Mouse (Mus musculus): ENCODE measurements around the gene Hist1h4f.

- TF ChIP-seq GATA2 (IDR thresholded peaks at IDR 0.05; ENCODE audit: borderline replicate concordance, low read depth, low read length) = no peak
- TF ChIP-seq CTCF (IDR thresholded peaks at IDR 0.05; ENCODE audit: low read depth, low read length) = no peak
Measured at GRCm38 (mm10) chr13:23519416-23519815, 32.0 kb downstream of the Hist1h4f start.
